Mouse (Mus musculus) heart, embryonic 12.5 days (tissue): Measurements from ENCODE around the gene Nkap. TPM values are rescaled to one million over a fixed set of nuclear protein-coding genes. Genes with fewer than 3 reads are reported as not detected.
"Not testable (repeated sequence)": the region's sequence is repeated elsewhere in the genome, so short reads cannot be mapped to it uniquely, and the experiment has no call there.

Experiments used
- ATAC-seq: fragments of 200-750 bp; cut with Nextera tagmentation; 2 replicates; pipeline ENCODE4 v1.8.0; 2017; ENCODE audit warnings: moderate TSS enrichment, moderate library complexity; ENCODE audit not compliant: insufficient number of reproducible peaks, low FRiP score
- H3K27ac ChIP-seq: fragments of 300-500 bp; sonication (generic); 2 replicates; pipeline ENCODE4 v1.5.1; 2016; ENCODE audit warnings: mild to moderate bottlenecking, moderate library complexity; ENCODE audit not compliant: poor library complexity, severe bottlenecking
- H3K27me3 ChIP-seq: fragments of 300-500 bp; sonication (generic); replicated peaks from 2 replicates; pipeline ENCODE4 v1.6.1; 2016; ENCODE audit warnings: mild to moderate bottlenecking, moderate library complexity
- H3K36me3 ChIP-seq: fragments of 300-500 bp; sonication (generic); 2 replicates; pipeline ENCODE4 v1.6.1; 2016; ENCODE audit warnings: mild to moderate bottlenecking, moderate library complexity
- H3K4me1 ChIP-seq: fragments of 300-500 bp; sonication (generic); replicated peaks from 2 replicates; pipeline ENCODE4 v1.6.1; 2016; ENCODE audit warnings: mild to moderate bottlenecking
- H3K4me2 ChIP-seq: fragments of 300-500 bp; sonication (generic); 2 replicates; pipeline ENCODE4 v1.6.1; 2016; ENCODE audit warnings: mild to moderate bottlenecking, moderate library complexity
- H3K4me3 ChIP-seq: fragments of 300-500 bp; sonication (generic); 2 replicates; pipeline ENCODE4 v1.5.1; 2016; ENCODE audit warnings: mild to moderate bottlenecking
- H3K9ac ChIP-seq: fragments of 300-500 bp; sonication (generic); 2 replicates; pipeline ENCODE4 v1.6.1; 2016; ENCODE audit warnings: mild to moderate bottlenecking, moderate library complexity
- H3K9me3 ChIP-seq: fragments of 300-500 bp; sonication (generic); replicated peaks from 2 replicates; pipeline ENCODE4 v1.6.1; 2016; ENCODE audit warnings: mild to moderate bottlenecking, moderate library complexity
- WGBS: fragments of 180-500 bp; shearing (Covaris S2); methylation state at CpG from one replicate; pipeline ENCODE4 v1.1.7; 2016; 5-methylcytosine and 5-hydroxymethylcytosine counted together
- polyA plus RNA-seq: library from polyadenylated mRNA; unstranded; fragments of >200 nt; fragmentation: Nextera tagmentation; extraction: Ambion mirVana; gene quantifications from 2 replicates; pipeline ENCODE4 v1.2.1, GENCODE M21; 2016

Gene Nkap
- polyA plus RNA-seq, 1 experiment from 2014 or later, result 16.1 TPM

DNA sequence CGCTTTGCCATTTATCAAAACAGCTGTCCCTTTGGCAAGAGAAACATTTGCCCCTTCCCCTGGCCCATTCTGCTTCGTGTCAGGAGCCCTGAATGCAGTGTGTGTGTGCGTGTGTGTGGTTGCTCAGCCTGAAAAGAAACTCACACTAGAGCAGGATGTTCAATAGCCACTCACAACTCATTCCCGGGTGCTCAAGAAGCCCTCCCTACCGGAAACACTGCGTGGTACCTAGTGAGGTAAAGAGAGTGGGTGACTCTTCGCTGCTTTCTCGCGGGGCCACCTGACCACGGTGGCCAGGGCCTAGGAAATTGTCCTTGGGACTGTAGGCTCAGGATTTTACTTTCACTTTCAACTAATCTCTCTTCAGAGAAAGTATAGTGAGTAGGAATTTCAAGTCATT lies 34.6 kb downstream of the Nkap start:
- no peak for ATAC-seq
- peaks cover 5% of the 10 kb centered on the region; the same call in 1 of the 2 replicates for H3K27me3 ChIP-seq
- no peak overlapping the region for H3K9ac ChIP-seq
- 61% methylated on average over 10 of the region's 10 CpGs for WGBS
- H3K27ac ChIP-seq, result no peak overlapping the region
- H3K4me1 ChIP-seq, result no peaks in the 10 kb centered on the region
- H3K4me2 ChIP-seq, result no peak overlapping the region
- H3K36me3 ChIP-seq, result 0 out of 2 replicates have a peak, but pooled peaks cover under 1% of the 10 kb centered on the region
- no peak overlapping the region for H3K4me3 ChIP-seq
- H3K9me3 ChIP-seq, result no peaks in the 10 kb centered on the region

DNA sequence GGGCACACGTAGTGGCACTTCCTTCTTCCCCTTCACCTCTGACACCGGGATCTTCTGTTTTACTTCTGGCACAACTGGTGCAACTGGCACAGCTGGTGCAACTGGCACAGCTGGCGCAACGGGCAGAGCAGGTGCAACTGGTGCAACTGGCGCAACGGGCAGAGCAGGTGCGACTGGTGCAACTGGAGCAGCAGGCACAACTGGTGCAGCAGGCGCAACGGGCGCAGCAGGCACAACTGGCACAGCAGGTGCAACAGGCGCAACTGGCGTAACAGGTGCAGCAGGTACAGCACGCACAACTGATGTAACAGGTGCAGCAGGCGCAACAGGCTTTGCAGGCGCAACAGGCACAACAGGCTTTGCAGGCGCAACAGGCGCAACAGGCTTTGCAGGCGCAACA lies 36.5 kb downstream of the Nkap start:
- Histone ChIP-seq H3K4me2 (no peak overlapping the region), H3K27ac (no peak overlapping the region), H3K9ac (no peak overlapping the region), H3K4me3 (no peak overlapping the region), H3K36me3 (no peaks in the 10 kb centered on the region), H3K9me3 (no peaks in the 10 kb centered on the region), H3K4me1 (no peaks in the 10 kb centered on the region), H3K27me3 (peaks cover 5% of the 10 kb centered on the region; the same call in 1 of the 2 replicates)
- ATAC-seq, result no peak
- WGBS, result 73% methylated on average over 18 of the region's 18 CpGs

GRCm38 (mm10) chrX:37167085-37167484 lies 40.5 kb downstream of the Nkap start:
- no peak for ATAC-seq
- no peaks in the 10 kb centered on the region for H3K4me1 ChIP-seq
- H3K9ac ChIP-seq, result no peak overlapping the region
- H3K27me3 ChIP-seq, result peaks cover 5% of the 10 kb centered on the region; the same call in 1 of the 2 replicates
- no peak overlapping the region for H3K4me2 ChIP-seq
- no peaks in the 10 kb centered on the region for H3K36me3 ChIP-seq
- 26% methylated on average over 3 of the region's 3 CpGs for WGBS
- H3K4me3 ChIP-seq, result no peak overlapping the region
- H3K27ac ChIP-seq, result no peak overlapping the region
- no peaks in the 10 kb centered on the region for H3K9me3 ChIP-seq

DNA sequence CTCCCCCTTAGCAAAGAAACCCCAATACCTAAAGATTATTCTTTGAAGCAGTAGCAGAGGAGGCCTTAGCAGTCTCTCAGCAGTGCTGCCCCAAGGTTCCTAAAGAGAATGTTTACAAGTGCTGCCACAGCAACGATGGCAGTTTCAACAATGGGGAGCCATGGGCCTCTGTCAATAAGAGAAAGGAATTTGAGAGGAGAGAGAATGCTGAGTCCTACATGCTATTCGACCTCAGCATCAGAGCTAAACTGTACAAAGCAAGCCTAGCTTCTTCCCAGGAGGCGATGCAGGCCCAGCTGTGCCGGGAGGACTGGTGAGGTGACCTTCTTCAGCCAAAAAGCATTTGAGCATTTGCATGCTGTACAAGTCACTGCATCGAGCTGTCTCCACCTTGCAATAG lies 42.1 kb downstream of the Nkap start, which contains the start of gene Akap14:
Gene Akap14 (minus strand): TSS at position 101 of the 400 bp plus-strand sequence.
- Histone ChIP-seq H3K27me3 (no peaks in the 10 kb centered on the region), H3K4me3 (no peak within 1 kb of the TSS), H3K27ac (no peak within 1 kb of the TSS), H3K9ac (no peak within 1 kb of the TSS), H3K4me2 (no peak within 1 kb of the TSS), H3K4me1 (no peaks in the 10 kb centered on the region), H3K36me3 (no peaks in the 10 kb centered on the region), H3K9me3 (no peaks in the 10 kb centered on the region)
- WGBS, result 56% methylated on average over 5 of the region's 5 CpGs
- no peak for ATAC-seq

DNA sequence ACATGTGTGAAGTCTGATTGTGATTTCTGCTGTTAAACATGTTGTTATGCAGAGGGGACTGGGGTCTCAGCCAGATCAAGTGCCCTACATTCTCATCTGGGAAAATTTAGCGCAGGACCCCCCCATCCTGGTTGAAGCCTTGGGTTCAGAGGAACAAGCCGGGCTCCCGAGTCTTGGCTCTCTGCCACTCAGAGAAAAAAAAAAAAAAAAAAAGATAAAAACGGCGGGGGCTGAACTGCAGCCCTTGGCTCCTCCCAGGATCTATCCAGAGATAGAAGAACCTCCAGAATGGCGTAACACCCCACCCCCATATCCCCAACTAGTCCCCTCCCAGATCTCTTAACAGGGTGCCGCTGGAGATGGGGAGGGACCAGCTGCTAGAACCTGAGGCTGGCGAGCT lies 57.8 kb downstream of the Nkap start:
- 39% methylated on average over 8 of the region's 8 CpGs for WGBS
- H3K4me3 ChIP-seq, H3K9ac ChIP-seq, H3K27ac ChIP-seq, H3K36me3 ChIP-seq, H3K4me1 ChIP-seq, H3K27me3 ChIP-seq, H3K9me3 ChIP-seq, ATAC-seq: not testable (repeated sequence)
- H3K4me2 ChIP-seq, result peak overlapping the region; percentile 48

- H3K9ac ChIP-seq, result peak overlapping the region; percentile 77
- ATAC-seq, result 0 out of 2 replicates have a peak, but pooled peaks have one; percentile 2
- H3K27me3 ChIP-seq, result no peaks in the 10 kb centered on the region
- H3K27ac ChIP-seq, result no peak overlapping the region
- no peaks in the 10 kb centered on the region for H3K36me3 ChIP-seq
- H3K9me3 ChIP-seq, result no peaks in the 10 kb centered on the region
- no peaks in the 10 kb centered on the region for H3K4me1 ChIP-seq
- H3K4me2 ChIP-seq, result peak overlapping the region; percentile 81
- peak overlapping the region; percentile 72 for H3K4me3 ChIP-seq
- 15% methylated on average over 20 of the region's 20 CpGs for WGBS
Measured at GRCm38 (mm10) chrX:37190755-37191104, 64.1 kb downstream of the Nkap start.

GRCm38 (mm10) chrX:37191105-37191743 lies 64.6 kb downstream of the Nkap start, which contains the start of the genes Ndufa1 and Rnf113a1:
Ndufa1 (minus strand) TSS chrX:37191163.
Rnf113a1 (plus strand) TSS chrX:37191245.
- Histone ChIP-seq H3K9me3 (no peaks in the 10 kb centered on the region), H3K4me2 (peak within 1 kb of the TSS; percentile 81), H3K27me3 (no peaks in the 10 kb centered on the region), H3K4me3 (peak within 1 kb of the TSS; percentile 72), H3K4me1 (no peaks in the 10 kb centered on the region), H3K27ac (peak within 1 kb of the TSS; percentile 54; the same call in 1 of the 2 replicates), H3K9ac (peak within 1 kb of the TSS; percentile 77), H3K36me3 (no peaks in the 10 kb centered on the region)
- ATAC-seq, result peak; percentile 86
- 15% methylated on average over 62 of the region's 63 CpGs for WGBS

DNA sequence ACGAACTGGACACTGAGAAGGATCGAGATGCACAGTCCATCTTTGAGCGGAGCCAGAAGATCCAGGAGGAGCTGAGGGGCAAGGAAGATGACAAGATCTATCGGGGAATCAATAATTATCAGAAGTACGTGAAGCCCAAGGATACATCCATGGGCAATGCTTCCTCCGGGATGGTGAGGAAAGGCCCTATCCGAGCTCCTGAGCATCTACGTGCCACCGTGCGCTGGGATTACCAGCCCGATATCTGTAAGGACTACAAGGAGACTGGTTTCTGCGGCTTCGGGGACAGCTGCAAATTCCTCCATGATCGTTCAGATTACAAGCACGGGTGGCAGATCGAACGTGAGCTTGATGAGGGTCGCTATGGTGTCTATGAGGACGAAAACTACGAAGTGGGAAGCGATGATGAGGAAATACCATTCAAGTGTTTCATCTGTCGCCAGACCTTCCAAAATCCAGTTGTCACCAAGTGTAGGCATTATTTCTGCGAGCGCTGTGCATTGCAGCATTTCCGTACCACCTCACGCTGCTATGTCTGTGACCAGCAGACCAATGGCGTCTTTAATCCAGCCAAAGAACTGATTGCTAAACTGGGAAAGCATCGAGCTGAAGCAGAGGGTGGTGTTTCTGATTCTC lies 65.3 kb downstream of the Nkap start:
- Histone ChIP-seq H3K36me3 (no peaks in the 10 kb centered on the region), H3K4me2 (peak overlapping the region; percentile 81), H3K27ac (no peak overlapping the region), H3K27me3 (no peaks in the 10 kb centered on the region), H3K4me1 (no peaks in the 10 kb centered on the region), H3K9ac (peak overlapping the region; percentile 77), H3K4me3 (peak overlapping the region; percentile 72), H3K9me3 (no peaks in the 10 kb centered on the region)
- ATAC-seq, result no peak
- 26% methylated on average over 28 of the region's 28 CpGs for WGBS

DNA sequence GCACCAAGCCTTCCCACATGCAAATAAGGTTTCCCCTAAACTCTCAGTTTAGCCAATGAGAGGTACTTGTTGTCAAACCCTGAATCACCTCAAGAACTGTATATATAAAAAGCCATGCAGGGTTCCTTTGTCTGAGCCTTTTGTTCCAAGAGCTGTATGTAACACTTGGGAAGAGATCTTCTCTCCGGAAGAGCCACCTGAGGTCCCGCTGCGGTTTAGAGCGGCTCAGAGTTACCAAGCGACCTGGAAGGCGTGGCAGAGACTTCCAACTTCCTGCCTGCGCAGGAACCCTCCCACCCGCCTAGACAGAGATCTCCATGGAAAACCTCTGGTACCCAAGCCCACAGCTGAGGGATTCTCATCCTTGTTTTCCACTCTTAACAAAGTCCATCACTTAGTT lies 72.1 kb downstream of the Nkap start:
- no peaks in the 10 kb centered on the region for H3K4me1 ChIP-seq
- WGBS, result 43% methylated on average over 8 of the region's 8 CpGs
- H3K36me3 ChIP-seq, result no peaks in the 10 kb centered on the region
- no peak overlapping the region for H3K9ac ChIP-seq
- H3K4me2 ChIP-seq, result no peak overlapping the region
- no peaks in the 10 kb centered on the region for H3K27me3 ChIP-seq
- no peak for ATAC-seq
- H3K9me3 ChIP-seq, result no peaks in the 10 kb centered on the region
- no peak overlapping the region for H3K27ac ChIP-seq
- H3K4me3 ChIP-seq, result no peak overlapping the region
